Mouse (Mus musculus): ENCODE results near the gene Ppcdc.

GRCm38 (mm10) chr9:57459707-57460106, 19.8 kb upstream of the Ppcdc start:
- TF ChIP-seq CTCF (IDR thresholded peaks at IDR 0.05) (peak; percentile 31), EP300 (IDR thresholded peaks at IDR 0.05; ENCODE audit: insufficient read depth, low read depth, low read length) (no peak)
